Mouse (Mus musculus): ENCODE data around the gene Kat6b.

The Kat6b gene

DNA sequence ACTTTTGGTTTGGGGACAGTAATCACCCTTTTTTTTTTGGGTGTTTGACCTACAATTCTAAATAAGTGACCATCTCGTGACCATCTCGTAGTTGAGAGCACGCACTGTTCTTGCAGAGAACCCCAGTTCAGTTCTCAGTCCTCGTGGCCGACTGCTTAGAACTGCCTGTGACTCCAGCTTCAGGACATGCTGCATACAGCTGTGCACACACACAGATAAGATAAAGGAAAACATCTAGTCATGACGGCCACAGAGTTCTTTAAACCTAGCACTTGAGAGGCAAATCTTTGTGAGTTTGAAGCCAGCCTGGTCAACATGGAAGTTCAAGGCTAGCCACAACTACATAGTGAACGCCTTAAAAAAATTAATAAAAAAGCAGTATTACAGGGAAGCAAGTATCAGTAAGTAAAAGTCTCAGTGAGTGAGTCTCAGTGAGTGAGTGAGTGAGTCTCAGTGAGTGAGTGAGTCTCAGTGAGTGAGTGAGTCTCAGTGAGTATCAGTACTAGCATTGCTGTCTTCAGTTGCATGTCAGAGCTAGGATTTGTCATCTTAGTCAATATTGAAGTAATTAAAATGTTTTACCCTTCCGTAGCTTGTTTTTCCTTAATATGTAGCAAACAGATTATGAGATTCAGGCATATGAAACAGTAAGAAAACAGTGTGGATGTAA, 80.3 kb downstream of the Kat6b start:
- no peak for DNase-seq

DNA sequence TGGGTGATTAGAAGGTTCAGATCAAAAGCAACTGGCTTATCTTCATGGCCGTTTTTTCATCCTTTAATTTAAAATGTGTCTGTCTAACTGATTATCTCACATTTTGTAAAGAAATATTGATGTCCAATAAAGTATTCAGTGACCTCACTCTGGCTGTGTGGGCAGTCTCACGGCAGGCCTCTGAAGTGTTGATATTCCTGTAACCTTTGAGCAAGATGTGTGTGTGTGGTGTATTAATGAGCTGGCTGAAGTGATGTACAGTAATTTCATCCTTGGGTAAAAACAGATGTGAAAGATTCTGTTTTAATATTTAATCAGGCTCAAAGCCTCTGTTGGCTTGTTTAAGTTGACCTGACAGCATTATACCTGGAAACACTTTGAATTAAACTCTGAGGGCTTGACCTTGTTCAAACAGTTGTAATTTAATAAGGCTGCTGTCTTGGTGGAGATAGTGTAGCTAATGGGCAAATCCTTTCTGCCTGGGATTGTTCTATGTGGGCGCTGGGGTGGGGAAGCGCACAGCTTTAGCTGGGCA, 82.4 kb downstream of the Kat6b start:
- DNase-seq, result no peak

DNA sequence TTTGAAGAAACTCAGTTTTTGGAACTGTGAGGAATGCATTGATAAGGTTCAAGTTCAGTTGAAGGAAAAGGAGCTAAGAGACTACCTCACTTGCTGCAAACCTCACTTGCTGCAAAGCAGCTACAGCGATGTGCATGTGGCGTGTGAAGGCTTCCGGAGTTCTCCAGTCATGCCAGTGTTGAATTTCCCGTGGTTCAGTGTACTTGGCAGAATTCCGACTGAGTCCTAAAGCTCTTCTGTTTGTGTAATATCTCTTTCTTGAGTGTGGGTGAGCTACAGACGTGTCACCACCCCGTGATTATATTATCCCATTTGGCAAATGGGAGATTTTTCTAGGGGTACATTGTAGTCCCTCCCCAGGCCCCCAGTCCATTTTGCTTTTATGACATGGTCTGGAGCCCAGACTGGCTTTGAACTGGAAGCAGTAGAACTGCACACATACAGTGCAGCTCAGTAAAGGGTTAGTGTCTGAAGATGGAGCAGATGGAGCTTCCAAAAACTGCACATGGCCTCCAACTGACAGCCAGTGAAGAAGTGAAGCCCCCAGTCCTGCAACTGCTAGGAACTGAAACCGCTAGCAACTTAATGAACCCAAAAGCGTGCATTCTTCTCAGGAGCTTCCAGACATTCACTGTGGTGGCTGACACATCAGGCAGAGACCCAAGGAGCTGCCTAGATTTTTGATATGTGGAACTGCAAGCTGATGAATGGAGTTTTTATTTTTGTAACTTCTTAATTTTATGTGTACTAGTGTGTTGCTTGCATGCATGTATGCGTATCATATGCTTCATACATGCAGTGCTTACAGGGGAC, 84.5 kb downstream of the Kat6b start:
- DNase-seq, result no peak

DNA sequence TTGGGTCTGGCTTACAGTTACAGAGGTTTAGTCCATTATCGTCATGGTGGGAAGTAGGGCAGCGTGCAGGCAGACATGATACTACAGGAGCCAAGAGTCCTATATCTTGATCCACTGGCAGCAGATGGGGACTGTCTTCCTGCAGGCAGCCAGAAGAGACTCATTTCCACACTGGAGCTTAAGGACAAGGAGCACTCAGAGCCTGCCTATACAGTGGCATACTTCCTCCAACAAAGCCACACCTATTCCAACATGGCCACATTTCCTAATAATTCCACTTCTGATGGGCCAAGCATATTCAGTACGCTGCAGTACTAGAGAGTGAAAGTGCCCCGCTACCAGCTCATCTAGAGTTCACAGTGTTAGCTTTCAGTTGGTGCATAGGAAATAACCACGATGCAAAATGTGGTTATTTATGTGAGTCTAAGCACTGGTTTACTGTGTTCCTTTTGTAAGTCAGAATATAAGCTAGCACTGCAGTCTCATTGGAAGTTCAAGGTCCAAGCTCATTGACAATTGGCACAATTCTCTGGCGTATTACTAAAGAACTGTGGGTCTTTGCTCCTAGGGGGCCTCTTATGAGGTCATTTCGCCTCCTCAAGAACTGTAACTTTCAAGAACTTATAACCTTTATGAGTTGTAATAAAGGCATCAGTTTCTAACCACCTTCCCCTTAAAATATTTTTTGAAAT, 86.2 kb downstream of the Kat6b start:
- DNase-seq, result no peak

DNA sequence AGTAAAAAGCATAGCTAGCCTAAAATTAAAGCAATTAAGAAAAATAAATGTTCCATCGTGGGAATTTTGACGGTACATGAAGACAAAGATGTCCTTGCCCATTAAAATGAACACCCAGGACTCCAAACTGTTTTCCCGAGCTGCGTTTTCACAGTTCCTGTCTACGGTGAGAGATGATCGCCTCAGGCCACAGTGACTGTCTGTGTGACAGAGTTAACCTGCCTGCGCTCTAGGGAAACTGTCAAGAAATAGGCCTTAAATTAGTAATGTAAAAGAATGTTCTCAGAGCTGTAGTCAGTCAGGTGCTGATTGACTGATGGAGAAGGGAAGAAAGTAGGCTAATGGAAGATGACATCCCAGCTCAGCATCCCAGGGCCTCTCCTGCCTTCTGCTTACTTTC, 87.6 kb downstream of the Kat6b start:
- no peak for DNase-seq

DNA sequence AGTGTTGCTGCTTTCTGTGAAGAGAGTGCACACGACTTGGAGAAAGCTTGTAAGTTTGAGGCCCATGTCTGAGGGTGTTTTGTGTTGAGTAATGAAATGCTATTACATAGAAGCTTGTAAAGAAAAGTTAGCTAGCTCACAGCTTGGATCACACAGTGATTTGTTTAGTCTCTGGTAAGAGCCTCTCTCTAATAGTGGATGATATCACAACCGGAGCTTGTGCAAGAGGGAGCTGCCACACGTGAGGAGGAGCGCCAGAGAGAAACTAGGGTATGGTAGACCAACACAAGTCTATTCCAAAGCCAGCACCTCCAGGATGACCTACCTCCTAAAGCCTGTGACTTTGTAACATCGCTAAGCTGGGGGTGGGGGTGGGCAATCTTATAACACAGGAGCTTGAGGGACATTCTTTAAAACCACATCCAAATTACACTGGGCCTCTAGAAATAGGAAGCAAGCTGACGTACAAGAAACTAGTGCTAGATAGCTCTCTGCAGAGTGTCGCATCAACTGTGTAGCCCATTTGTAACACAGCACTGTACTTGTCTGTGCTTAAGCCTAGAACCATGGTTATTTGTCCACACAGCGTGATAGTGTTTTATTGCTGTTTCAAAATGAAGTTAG, 93.6 kb downstream of the Kat6b start:
- no peak for DNase-seq

DNA sequence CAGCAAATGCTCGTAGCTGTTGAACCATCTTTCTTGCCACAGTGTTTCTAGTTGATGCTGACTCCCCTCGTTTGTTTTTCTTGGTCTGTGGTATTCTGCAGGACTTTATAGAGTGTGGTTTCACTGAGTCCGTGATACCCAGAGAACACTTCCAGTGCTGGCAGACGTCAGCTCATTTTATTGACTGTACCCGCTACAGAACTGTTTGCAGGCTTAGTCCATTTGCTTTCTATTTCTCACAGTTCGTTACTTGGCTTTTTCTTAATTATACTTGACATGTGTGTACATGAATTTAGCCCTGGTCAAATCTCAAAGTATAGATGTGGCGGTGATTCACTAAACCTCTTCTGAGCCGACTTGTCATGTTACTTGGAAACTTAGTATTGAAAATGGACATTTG, 95.6 kb downstream of the Kat6b start:
- no peak for DNase-seq

DNA sequence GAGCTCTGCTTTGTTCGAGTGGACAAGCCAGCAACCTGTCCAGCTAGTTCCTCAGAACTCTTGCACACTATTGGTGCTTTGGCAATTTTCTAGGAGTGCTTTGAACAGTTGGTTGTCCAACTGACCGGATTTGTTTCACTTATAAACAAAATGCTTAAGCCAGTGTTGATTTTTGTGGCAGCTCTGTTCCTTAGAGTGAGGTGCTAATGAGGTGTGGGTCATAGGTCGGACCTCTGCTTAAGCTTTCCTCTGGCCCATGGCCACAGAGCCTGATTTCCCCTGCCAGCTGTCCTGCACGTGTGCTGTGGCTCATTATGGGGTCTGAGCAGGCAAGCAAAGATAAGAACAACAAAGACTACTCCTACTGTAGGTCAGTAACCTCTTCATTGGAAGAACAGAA, 100.0 kb downstream of the Kat6b start:
- no peak for DNase-seq

DNA sequence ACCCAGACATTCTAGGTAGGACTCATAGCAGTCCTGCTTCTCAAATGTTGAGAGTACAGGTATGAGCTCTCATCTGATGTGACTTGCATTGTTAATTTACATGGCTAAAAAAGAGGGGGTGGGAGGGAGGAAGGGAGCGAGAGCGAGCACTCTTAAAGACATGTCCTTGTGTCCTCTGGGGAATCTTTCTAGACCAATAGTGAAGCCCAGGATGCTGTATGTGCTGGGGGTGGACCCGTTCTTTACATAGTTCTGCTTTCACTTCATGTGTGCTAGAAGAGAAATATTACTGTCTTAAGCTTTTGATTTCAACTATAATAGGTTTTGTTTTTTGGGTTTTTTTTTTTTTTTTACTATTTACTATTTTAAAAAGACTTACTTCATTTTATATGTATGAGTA, 101.1 kb downstream of the Kat6b start:
- DNase-seq, result no peak

DNA sequence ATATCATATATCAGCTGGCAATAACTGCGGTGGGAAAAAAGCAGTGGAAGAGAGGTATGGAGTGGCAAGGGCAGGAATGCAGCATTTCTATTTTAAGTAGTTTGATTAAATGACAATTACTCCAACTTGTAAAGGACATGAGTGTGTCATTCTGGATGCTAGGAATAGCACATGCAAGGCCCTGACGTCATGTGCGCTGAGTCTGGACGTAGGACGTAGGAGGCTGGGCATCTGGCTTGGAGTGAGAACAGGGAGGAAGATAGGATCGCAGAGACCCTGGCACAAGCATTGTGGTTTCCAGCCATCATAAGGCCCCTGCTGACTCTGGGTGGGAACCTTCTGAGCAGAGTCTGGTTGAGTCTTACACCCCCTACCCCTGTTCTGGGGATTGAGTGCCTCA, 101.8 kb downstream of the Kat6b start:
- no peak for DNase-seq

DNA sequence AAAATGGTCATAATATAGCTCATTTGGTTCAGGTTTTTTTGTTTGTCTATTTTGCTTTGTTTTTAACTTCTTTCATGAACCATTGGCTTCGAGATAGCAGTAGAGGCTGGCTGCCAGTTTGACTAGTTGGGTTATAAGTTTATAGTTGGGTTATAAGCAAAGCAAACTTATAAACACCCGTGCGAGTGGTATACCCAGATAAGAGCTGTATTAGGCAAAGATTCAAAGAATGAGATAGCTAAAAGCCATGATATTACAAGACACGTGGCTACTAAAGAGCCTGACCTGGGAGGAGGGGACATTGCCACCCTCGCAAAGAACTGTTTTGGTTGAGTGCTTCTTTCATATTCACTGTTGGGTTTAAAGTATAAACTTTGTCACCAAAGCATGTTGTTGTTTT, 102.6 kb downstream of the Kat6b start:
- no peak for DNase-seq

DNA sequence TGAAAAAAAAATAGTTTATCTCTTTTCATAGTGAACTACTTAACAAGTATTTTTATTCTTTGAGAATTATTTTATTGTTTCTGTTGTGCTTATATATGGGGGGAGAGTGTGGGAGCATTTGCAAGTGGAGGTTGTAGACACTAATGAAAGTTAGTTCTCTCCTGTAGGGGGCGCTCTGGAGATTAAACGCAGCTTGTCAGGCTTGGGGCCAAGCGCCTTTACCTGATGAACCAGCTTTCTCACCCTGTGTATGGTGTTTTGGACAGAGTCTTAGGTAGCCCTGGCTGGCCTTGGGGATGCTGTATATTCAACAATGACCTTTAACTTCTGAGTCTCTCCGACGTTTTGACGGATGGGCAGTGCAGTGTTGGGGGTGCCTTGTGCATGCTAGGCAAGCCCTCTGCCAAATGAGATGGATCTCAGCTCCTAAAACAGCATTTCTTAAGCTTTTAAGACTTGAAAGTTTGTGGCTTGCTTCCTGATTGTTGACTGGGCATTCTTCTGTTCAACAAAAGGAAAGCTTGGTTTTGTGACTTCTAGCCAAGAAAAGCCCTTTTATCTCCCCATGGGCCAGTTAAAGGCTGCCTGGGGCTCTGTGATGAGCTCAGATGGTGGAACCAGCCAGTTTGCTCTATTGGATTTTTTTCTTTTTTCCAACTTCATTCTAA, 103.4 kb downstream of the Kat6b start:
- DNase-seq, result no peak

DNA sequence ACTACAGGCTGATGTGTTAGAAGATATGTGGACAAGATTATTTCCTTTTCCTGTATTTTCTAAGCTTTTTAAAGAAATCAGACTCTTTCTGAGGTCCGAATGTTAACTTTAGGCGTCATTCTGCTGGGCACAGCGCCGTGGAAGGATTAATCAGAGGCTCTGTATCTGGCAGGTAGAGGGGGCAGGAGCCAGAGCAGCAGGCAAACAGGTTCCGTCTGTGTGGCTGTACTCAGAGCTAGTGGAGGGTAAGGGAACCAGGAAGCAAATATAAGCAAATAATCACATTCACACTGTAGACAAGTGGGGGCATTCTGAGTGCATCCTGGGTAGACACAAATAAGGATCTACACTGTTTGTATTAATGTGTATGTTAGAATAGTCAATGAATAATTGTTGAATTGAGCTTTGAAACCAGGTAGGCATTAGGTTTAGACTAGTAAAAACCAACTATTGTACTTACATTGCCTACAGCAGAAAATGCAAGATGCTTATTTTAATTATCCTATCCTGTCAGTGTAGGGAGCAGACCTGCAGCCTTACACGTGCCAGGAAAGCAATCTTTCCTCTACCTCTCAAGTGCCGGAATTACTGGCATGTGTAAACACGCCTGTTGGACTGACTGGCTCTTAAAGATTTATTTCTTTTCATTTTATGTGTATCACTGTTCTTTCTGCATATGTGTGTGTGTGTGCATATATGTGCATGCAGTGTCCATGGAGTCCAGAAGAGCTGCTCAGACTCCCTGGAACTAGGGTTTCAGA, 104.4 kb downstream of the Kat6b start:
- DNase-seq, result no peak

DNA sequence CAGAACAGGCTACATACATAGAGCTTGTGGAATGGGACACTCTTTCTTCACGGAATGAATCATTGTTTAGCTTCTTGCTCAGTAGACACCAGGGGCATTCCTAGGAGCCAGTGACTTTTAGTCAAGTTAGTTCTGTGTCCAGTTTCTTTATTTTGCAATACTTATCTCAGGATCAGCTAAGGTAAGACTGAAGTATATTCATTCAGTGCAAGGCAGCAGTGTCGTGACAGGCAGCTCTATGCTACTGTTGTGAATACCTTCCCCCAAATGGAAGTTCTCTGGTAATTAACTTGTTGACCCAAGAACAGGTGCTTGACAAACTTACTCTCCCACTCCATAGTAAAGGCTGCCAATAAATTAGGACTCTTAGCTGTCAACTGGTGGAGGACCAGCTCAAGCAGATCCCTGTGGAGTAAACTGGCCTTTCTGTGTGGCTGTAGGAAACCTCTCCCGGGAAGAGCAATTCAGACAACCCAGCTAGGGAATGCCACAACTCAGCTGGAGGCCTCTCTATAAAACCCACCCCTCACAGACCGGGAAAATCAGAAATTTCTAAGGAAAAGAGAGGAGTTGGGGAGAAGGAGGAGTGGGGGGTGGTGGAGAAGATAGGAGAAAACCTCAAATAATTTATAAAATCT, 105.4 kb downstream of the Kat6b start:
- no peak for DNase-seq

DNA sequence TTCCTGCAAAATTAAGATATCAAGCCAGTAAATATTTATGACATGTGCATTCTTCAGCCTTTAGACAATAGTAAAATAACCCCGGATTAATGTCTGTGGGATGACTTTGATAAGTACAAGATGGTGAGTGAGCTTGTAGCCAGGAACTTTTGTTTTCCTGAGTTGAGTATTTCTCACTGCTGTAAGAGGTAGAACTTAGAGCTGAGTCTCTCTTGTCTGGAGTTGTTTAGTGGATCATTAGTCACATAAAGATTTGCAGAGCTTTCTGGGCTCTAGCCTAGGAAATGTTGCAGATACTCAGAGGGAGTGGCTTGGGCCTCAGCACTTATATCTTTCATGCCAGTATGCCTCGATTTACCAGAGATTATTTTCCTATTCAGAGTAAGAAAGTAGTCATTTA, 106.7 kb downstream of the Kat6b start:
- no peak for DNase-seq

DNA sequence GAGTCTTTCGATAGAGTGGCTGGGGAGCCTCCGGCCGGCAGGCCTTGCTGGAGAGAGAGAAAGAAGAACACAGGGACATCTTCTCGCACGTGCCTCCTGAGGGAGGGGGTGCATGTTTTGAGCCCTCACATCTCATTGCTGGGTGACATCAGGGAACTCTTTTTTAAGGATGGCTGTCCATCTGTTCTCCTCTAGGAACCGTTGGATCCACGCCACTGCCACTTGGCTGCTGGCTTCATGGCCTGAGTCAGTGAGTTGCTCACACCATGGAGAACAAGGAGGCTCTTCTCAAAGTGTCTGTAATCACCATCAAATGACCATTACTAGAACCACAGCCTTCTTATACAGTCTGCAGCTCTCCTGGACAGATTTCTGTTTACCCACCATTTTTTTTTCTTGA, 108.4 kb downstream of the Kat6b start:
- peak; percentile 37 for DNase-seq

DNA sequence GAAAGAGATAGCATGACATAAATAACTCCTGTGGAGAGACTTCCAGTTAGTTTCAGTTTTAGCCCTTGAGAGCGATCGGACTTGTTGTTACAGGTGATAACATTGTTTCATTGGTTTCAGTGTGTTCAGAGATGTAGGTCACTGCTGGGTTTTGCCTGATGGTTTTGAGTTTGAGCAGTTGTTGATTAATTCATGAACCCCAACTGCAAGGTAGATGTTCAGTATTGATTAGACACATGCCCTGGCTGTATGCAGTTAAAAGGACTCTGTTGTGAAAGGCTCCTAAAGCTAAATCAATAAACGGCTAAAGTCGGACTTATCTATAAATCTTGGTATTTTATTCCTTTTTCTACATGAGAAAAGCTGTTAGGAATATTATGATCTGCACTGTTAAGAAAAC, 109.0 kb downstream of the Kat6b start:
- no peak for DNase-seq

DNA sequence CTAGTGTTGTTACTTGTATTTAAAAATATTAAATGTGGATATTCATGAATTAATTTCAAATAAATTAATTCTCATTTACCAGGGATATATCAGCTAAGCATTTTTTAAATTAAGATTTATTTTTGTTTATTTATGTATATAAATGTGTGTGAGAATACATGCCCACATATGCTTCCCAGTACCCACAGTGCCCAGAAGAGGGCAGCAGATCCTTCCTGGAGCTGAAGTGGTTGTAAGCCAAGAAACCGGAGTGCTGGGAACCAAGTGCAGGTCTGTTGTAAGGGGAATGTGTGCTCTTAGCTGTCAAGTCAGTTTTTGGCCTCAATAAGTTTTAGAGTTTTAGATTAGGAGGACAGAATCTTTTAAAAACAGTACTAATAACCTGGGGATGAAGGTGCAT, 110.9 kb downstream of the Kat6b start:
- no peak for DNase-seq

DNA sequence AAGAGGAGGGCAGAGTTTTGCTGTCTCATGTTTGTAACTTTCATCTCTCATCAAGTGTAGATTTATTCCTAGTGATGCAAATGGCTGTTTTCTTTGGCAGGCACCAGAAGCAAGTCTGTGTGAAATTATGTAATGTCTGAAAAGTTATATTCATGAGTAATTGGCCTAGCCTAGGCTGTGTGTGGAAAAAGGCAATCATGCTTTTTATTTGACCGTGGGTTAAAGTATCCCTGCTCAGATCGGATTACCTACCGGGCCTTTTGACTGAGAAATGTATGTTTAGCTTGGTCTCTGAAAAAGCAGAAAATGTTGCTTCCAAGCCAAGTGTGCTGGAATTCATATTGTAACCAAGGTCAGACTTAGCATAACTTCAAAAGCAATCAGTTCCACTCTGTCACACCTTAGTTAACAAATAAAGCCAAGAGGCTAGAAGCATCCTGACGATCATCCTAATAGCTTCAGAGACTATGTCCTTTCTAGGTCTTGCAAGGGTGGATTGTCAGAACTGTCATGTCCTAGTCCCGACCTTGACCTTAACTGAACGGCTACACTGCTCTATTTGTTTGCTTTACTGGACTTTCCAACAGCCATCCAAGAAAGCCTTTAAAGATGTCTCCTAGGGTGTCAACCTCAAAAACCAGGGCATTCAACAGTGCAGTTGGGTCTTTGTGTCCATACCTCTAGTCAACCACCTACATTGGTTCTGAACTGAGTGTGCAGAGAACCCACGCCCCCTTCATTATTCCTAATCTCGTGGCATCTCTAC, 111.9 kb downstream of the Kat6b start:
- DNase-seq, result no peak

DNA sequence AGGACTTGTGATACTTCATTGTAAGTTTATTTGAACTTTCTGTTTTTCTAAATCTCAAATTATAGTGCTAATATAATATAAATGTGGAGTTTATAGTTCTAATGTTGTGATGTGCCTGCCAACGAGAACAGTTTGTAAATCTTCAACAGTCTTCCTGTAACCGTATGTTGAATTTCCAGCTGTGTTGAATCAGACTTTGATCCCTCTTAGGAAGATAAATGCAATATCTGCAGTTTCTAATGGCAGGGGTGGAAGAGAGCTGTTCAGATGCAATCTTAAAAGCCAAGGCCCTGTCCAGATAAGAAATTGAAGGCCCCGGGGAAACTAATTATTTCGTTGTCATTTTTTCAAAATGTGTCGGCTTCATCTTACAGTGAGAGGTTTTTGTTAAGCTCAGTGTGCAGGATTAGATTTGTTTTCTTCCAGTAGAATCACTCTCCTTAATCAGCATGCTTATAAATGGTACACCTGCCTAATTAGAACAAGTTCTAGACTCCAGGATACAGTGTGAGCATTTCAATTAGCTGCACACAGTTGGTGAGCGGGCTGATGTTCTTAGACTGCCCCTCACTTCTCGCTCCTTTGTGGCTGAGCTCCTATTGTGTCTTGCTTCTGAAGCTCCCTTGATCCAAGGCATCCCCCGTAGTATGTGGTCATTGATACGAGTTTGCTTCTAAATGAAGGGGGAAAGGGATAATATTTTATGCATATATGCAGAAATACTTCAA, 118.4 kb downstream of the Kat6b start:
- no peak for DNase-seq

Data from lung, postnatal 14 days (tissue).